Mouse (Mus musculus): ENCODE results near the gene Gm4881. TPM values are rescaled to one million over a fixed set of nuclear protein-coding genes. Genes with fewer than 3 reads are reported as not detected.
"Not testable (repeated sequence)": the region's sequence is repeated elsewhere in the genome, so short reads cannot be mapped to it uniquely, and the experiment has no call there.

The Gm4881 gene
- total RNA-seq, 2 experiments from 2014 or later: not detected

DNA sequence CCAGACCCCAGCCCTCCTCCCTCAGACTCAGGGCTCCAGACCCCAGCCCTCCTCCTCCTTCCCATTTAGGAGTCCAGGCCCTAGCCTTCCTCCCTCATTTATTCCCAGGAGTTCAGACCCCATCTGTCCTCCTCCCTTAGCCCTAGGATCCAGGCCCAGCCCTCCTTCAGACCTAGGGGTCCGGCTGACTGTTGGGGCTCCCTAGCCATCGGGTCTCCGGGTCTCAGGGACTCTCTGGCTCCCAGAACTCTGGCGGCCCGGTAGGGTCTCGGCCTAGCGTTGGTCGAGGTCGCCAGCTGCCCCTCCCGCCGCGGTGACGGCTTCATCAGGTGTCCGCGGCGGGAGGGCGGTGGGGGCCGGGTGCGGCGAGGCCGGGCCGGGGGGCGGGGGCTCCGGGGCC, 9.7 kb upstream of the Gm4881 start:
- DNase-seq: no peak

DNA sequence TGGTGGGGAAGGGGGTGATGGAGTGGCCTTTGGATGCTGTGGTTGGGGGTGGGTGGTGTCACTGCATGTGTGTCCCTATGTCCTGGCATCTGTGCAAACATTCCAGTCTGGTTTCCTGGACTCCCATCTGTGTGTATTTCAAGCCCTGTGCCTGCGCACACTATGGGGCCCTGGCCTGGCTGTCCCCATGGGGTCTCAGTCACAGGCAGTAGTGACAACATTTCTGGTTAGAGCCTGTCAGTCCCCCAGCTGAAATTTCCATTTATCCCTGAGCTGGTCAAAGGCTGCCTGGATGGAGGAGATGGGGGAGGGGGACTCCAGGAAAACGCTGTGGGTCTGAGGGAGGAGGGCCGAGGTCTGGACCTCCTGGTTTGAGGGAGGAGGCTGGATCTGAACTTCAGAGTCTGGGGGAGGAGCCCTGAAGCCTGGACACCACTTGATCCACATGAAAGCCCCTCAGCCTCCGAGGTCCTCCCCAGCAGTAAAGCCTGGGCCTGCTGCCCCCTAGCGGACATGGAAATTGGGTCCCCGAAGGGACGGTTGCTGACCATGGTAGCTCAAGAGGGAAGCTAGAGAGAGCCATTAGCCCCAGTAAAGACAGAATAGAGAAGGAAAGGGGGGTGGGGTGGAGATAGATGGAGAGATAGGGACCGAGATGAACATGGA, 5.8 kb upstream of the Gm4881 start:
- no peak for DNase-seq

DNA sequence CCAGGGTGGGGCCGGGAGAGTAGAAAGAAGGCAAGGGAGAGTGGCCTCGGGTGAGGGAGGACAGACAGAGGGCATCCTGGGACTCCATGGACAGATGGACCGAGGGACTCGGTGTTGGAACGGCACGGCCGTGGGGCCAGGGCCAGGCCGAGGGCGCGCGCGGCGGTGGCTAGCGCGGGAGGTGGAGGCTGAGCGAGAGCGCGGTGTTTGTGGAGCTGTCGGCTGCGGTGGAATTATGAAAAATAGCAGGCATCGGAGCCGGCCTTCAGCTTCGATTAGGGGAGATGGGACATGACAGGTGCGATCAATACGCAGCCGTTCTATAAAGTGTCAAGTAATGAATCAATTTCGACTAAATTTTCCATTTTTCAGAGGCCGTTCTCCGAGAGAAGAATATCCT, 4.5 kb upstream of the Gm4881 start:
- no peak for DNase-seq

DNA sequence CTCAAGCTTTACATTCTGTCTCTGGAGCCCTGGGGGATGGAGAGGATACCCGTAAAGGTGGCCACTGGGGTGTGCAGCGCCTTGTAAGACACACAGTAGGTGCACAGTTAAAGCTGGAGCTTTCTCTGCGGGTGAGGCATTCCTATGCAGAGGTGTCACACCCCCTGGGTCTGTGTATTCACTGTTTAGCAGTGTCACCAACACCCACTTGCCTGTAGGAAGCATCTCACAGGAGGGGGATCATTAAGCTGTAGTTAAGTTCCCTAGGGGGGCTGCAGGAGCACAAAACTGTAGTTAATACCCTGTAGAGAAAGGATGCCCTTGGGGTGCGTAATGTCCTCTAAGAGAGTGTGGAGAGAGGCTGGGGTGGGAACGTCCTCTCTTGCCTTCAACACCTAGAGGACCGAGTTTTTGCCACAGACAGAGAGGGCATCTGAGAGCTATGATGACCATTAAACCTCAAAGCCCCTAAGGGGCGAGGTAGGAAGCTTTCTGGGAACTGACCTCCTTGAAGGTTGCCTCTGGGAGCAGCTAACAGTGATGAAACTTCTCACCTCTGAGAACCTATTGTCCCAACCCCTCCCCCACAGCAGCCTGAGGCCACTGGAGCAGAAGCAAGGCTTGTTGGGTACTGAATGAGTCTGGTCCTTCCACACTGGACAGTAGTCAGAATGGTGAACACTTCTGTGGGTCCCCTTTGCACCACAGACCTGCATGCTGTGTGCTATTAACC, 3.2 kb upstream of the Gm4881 start:
- DNase-seq: no peak

DNA sequence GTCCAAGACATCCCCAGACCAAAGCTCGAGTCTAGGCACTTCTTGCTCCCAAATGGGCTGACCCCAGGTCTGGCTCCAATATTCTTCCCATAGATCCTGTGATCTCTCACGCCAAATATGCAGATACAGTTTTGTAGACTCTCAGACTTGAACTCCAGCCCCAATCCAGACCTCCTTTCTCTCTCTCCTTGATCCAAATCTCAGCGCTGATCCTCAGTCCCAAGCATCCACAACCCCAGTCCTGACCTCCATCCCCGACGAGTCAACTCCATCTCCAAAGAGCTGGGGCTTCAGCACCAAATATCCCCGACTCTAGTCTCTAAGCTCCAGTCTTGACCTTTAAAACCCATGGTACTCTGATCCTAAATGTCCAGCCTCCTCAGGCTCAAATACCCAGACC, 653 bp downstream of the Gm4881 start:
- DNase-seq: no peak

DNA sequence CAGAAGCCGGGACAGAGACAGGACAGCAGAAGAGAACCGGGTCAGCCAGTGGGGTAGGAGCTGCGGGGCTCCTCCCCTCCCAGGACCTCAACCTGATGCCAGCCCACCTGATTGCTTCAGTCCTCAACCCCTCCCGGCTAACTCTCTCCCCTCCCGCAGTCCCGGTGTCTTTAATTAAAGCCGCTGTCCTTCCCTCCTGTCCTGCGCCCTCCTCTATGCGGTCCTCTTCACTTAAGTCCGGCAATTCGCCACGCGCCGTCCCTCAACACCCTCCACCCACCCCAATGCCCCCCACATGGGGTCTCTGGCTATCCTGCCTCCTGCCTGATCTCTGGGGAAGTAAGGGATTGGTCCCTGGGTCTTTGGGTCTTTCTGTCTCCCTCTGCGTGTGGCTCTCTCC, 12.6 kb downstream of the Gm4881 start:
- DNase-seq: no peak

DNA sequence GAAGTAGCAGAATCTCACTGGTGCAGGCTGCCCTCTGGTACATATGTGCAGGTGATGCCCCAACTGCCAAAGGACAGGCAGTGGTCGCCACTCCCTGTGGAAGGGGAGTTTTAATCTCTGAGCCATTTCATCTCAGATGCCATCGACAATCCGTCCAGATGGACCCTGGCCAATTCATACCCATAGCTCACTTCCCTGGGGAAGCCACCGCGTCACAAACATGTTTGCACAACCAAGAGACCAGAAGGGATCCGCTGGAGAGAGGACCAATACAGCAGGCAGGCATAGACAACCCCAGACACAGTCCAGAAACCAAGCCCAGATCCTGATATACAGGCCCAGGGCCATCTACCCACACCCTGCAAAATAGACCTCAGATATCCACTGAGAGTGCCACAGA, 13.8 kb downstream of the Gm4881 start:
- DNase-seq: no peak

DNA sequence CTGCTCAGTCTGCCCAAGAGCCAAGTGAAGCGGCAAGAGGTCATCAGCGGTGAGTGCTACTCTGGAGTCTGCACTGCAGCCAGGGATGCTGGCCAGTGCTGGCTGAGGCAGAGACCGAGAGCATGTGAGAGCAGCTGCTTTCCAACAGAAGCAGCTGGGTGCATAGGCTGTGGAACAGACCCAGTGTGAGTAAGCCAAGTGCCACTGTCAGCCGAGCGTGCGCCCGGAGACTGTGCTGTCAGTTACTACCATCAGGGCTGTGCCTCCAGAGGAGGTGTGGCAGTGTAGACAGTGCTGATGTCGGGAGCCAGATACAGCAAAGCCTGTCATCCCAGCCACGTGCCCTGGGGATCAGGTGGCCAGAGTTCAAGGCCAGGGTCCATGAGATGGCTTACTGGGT, 24.6 kb downstream of the Gm4881 start:
- DNase-seq: peak; percentile 85

DNA sequence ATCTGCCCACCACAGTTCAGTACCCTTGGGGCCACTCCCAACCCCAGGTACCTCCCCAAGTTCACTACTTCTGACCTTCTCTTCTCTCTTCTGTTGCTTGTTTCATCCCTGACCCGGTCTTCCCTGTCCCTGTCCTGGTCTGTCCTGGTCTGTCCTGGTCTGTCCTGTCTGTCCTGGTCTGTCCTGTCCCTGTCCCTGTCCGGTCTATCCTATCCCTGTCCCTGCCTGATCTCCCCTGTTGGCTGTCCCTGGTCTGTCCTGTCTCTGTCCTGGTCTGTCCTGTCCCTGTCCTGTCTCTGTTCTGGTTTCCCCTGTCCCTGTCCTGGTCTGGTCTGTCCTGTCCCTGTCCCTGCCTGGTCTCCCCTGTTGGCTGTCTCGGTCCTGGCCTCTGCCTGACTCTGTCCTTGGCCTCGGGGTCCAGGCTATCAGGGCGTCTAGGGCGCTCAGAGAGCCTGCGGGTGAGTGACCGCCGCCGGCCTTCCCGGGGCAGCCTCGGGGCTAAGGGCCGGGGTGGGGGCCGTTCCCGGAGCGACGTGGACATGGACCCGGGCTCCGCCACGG, 25.5 kb downstream of the Gm4881 start:
- DNase-seq: no peak

DNA sequence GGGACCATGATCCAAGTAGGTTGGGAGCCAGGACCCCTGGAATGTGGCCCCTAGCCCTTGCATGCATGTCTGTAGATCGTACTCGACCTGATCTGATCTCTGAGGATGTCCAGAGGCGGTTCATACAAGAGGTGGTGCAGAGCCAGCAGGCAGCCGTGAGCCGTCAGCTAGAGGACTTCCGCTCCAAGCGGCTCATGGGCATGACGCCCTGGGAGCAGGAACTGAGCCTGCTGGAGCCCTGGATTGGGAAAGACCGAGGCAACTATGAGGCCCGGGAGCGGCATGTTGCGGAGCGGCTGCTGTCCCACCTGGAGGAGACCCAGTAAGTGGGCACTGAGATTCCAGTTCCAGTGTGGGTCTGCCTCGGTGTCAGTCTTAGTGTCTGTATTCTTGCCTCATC, 31.8 kb downstream of the Gm4881 start:
- DNase-seq: no peak

DNA sequence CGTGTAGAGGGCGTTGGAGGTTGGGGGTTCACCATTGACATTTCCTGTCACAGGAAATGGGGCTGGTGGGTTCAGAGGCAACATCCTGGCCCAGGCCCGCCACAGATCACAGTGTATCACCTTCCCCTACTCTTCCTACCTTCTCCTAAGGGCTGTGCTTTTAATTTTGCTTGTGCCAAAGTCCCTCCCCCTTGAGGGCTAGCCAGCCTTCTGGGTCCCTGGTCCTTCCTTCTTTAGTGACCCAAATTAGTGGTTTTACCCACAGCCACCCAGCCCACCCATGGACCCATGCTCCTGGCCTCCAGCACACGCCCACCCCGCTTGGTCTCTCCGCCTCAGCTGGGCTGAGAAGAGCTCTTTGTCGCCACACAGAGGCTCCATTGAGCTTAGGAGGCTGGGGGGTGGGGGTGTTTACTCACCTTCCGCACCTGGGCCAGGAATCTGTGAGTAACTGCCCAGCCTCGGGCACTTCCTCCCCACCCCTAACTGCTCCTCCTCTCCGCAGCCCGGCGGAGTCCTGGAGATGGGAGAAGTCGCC, 37.0 kb downstream of the Gm4881 start:
- no peak for DNase-seq

DNA sequence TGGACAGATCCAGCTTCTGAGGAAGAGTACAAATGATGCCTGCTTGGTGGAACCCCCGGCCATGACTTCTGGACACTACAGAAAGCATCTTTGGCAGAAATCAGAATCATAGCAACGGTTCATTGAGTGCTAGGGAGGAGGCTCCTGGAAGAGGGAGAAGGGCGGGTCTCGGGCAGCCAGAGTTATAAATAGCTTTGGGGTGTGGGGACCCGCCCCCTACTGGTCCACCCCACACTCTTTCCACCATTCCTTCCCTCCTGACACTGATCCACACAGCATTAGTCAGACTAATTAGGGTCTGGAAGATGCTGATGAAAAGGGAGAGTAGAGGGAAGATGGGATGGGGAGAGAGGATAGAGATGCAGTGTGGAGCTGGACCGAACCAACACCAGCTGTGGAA, 37.7 kb downstream of the Gm4881 start:
- no peak for DNase-seq

DNA sequence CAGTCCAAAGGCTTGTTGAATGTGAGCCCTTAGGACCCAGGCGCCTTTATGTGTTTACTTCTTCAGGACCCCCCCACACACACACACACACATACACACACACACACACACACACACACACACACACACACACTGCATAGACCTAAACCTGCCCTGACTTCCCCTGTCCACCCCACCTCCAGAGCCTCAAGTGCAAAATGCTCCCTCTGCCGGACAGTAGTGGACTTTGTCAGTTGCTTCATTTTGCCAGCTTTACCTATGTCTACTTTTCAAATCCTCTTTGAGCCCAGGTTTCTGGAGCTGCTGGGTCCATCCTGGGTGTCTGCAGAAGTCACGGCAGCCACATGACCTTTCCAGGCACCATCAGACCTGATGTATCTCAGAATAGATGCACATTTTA, 39.4 kb downstream of the Gm4881 start:
- no peak for DNase-seq

DNA sequence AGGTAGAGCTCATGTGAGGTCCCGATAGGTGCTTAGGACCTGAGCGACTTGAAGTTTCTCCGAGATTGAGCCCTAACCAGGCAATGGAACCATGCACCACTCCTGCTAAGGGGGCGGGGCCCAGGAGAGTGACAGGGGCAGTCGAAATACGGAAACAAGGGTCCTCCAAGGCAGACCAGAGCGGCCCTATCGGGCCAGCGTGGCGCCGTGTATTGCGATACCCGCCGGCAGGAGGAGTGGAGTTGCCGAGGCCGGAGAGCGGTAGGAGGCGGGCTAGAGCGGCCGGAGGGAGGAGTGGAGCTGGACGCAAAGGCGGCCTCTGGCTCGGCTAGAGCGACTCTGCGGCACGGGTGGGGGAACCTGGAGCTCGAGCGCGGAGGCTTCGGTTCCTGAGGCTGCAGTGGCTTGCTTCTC, 40.2 kb downstream of the Gm4881 start:
- peak; percentile 98 for DNase-seq

DNA sequence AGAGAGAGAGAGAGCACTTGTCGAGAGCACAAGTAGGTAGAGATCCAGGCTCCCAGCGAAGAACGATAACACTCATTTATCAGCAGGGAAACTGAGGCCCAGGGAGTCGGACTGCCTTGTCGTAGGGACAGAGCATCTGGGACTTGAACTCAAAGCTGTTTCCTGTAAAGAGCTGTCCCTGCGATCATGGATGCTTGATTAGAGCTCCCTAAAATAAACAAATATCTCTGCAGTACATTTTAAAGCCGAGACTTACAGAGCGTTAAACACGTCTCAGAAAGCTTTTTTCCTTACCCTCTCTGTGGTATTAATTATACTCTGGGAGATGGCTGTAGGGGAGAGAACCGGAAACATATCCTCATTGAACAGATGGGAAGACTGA, 40.9 kb downstream of the Gm4881 start:
- no peak for DNase-seq

DNA sequence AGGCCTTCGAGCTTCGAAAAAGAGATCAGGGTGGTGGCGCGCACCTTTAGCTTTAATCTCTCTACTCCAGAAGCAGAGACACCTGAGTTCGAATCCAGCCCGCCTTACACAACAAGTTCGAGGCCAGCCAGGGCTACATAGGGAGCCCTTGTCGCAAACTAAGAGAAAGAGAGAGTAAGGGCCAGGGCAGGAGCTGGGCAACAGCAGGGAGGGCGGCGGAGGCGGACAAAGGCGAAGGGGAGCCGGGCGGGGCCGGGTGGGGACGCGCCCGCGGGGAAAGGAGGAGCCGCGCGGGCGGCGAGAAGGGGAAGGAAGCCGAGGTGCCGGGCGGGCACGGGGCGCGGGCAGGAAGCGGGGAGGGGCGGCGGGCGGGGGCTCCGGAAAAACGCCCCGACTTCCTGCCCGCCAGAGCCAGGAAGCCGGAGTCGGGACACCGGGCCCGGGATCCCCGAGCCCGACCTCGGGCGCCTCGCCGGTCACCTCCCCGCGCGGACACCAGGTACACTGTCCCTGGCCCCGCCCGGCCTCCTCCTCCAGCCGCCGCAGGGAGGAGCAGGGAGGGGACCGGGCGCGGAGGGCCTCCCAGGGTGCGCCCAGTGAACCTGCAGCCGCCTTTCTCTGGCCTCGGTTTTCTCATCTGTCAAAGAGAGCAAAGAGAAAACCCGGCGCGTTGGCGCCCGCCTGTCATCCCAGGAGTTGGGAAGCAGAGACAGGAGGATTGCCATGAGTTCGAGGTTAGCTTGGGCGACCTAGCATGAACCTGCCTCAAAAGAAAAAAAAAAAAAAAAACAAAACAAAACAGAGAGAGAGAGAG, 41.5 kb downstream of the Gm4881 start, which contains the start of gene Arhgef1:
Gene Arhgef1, plus strand, starts transcription at position 283 of the 814 bp plus-strand sequence.
- peak; percentile 79 for DNase-seq

DNA sequence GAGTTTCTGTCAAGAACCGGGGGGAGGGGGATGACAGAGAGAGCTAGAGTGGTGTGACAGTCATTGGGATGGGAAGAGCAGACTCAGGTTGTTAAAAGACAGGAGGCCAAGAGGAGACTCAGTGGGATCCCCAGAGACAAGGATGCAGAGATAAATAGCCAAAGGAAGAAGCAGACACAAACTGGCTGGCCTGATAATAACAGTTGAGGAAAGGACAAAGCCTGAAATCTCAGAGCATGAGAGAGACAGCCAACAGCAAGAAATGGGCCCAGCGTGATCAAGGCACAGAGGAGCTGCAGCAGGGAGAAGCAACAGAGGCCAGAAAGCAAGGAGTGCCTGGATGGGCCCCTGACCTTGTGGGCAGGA, 42.0 kb downstream of the Gm4881 start:
- DNase-seq: no peak

DNA sequence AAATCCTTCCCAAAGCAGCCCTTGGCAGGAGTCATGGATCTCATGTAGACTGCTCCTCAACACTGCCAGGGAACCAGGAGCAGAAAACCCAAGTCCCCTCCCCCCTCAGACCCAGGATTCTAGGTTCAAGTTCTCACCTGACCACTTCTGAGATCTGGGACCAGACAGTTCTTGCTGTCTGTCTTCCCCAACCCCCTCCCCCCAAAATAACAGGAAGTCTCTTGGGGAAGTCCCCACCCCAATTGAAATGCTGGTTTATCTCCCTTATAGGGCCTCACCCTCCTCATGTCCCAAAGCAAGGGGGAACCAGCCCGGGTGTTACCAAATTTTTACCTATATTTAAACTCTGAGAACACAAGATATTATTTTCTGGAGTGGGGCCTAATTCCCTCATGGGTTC, 42.5 kb downstream of the Gm4881 start:
- DNase-seq: no peak

DNA sequence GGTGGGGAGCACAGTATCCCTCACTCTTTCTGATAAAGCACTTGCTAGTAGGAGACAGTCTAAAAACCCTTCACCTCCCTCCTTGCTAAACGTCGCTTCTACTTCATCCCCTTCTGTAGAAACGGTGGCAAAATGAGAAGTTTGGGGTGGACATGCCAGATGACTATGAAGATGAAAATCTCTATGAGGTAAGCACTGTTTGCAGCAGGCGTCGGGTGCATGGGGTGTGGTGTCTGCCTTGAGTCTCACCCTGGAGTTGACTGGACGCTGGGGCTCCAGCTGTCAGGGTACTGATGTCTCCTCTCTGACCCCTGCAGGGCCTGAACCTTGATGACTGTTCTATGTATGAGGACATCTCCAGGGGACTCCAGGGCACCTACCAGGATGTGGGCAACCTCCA, 43.2 kb downstream of the Gm4881 start:
- no peak for DNase-seq

DNA sequence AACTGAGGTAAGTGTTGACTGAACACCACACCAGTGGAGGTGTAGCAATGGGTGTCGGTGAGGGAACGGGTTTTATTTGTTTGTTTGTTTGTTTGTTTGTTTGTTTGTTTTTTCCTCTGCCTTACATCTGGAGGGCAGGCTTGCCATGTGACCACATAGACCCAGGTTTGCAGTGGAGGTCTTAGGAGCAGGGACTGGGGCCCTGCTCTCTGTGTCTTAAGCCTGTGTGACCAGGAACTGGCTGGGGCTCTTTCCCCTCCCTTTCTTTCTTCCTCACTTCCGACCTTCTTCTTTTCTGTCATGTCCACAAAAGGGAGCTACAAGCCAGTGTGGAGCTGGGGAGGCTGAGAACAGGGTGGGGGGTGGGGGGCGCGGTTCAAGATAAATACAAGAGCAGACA, 46.3 kb downstream of the Gm4881 start:
- no peak for DNase-seq

DNA sequence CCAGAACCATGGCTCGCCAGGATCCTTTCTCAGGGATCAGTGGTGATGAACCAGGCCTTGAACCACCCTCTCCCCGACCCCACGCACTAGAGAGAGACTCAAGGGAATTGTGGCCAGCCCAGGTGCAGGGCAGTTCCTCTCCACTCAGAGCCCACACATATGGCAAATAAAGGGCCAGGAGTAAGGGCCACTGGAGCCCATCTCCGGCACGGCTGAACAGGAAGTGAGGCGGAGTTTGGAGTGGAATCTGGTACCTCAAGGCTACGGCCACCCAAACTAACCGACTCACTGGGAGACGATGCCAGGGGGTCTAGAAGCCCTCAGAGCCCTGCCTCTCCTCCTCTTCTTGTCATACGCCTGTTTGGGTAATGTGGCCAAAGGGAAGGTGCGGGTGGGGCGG, 47.1 kb downstream of the Gm4881 start, which contains the start of gene Cd79a:
Gene Cd79a, plus strand, starts transcription at position 158 of the 400 bp plus-strand sequence.
- DNase-seq: no peak

DNA sequence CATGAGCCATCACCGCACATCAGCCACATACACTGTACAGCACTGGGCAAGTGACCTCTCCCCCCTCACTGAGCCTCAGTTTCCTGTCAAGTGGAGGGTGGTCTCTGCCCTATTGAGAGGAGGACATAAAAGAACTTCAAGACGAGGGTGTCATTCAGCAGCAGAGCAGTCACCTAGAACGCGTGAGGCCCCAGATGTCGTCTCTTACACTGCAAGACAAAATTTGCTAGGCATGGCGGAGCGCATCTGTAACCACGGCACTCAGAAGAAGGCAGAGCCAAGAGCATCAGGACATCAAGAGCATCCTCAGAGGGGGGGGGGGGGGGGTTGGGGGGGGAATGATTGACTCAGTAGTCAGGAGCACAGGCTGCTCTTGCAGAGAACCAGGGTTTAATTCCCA, 48.0 kb downstream of the Gm4881 start:
- no peak for DNase-seq

DNA sequence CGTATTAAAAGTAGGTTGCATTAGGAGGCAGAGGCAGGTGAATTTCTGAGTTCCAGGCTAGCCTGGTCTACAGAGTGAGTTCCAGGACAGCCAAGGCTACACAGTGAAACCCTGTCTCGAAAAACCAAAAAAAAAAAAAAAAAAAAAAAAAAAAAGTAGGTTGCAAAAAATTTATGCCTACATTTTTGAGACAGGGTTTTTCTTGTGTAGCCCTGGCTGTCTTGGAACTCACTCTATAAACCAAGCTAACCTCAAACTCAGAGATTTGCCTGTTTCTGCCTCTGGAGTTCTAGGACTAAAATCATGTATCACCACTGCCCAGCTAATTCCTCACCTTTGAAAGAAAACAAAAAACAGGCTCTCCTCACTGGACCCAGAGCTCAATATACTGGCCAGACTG, 48.5 kb downstream of the Gm4881 start:
- DNase-seq: not testable (repeated sequence)
